Mouse (Mus musculus) heart, embryonic 16.5 days (tissue): ENCODE data around the gene Sall1. TPM values are rescaled to one million over a fixed set of nuclear protein-coding genes. Genes with fewer than 3 reads are reported as not detected.
A peak's percentile ranks its signal among the peaks of the same experiment; 100 is the strongest.

Experiments used
- ATAC-seq: fragments of 200-750 bp; cut with Nextera tagmentation; replicated peaks from 2 replicates; pipeline ENCODE4 v1.8.0; 2017; ENCODE audit warnings: moderate number of reproducible peaks; ENCODE audit not compliant: insufficient read depth, low FRiP score; ENCODE audit errors: extremely low read depth
- H3K27ac ChIP-seq: fragments of 300-500 bp; sonication (generic); 2 replicates; pipeline ENCODE4 v1.5.1; 2014; ENCODE audit warnings: mild to moderate bottlenecking, low read length, control low read depth, moderate library complexity
- H3K27me3 ChIP-seq: fragments of 300-500 bp; sonication (generic); 2 replicates; pipeline ENCODE4 v1.6.1; 2014; ENCODE audit warnings: low read length, mixed read lengths; ENCODE audit not compliant: control insufficient read depth, insufficient read depth
- H3K36me3 ChIP-seq: fragments of 300-500 bp; sonication (generic); 2 replicates; pipeline ENCODE4 v1.6.1; 2014; ENCODE audit not compliant: control insufficient read depth, insufficient read depth
- H3K4me1 ChIP-seq: fragments of 300-500 bp; sonication (generic); 2 replicates; pipeline ENCODE4 v1.6.1; 2014; ENCODE audit warnings: low read length, mixed read lengths; ENCODE audit not compliant: control insufficient read depth, insufficient read depth
- H3K4me2 ChIP-seq: fragments of 300-500 bp; sonication (generic); 2 replicates; pipeline ENCODE4 v1.6.1; 2014; ENCODE audit warnings: low read depth, mild to moderate bottlenecking, control low read depth, low read length
- H3K4me3 ChIP-seq: fragments of 300-500 bp; sonication (generic); 2 replicates; pipeline ENCODE4 v1.5.1; 2014; ENCODE audit warnings: mild to moderate bottlenecking, control low read depth, low read length
- H3K9ac ChIP-seq: fragments of 300-500 bp; sonication (generic); 2 replicates; pipeline ENCODE4 v1.6.1; 2014; ENCODE audit warnings: low read length, control low read depth
- H3K9me3 ChIP-seq: fragments of 300-500 bp; sonication (generic); replicated peaks from 2 replicates; pipeline ENCODE4 v1.6.1; 2016; ENCODE audit warnings: low read length; ENCODE audit not compliant: control insufficient read depth
- WGBS: fragments of 180-500 bp; shearing (Covaris S2); extraction: QIAGEN DNeasy Blood & Tissue Kit; methylation state at CpG from one replicate; pipeline ENCODE4 v1.1.7; 2014; 5-methylcytosine and 5-hydroxymethylcytosine counted together
- polyA plus RNA-seq: library from polyadenylated mRNA; unstranded; fragments of >200 nt; fragmentation: Nextera tagmentation; extraction: Ambion mirVana; gene quantifications from 2 replicates; pipeline ENCODE4 v1.2.1, GENCODE M21; 2015

The Sall1 gene
- polyA plus RNA-seq, 1 experiment from 2014 or later, result 2.8 TPM

DNA sequence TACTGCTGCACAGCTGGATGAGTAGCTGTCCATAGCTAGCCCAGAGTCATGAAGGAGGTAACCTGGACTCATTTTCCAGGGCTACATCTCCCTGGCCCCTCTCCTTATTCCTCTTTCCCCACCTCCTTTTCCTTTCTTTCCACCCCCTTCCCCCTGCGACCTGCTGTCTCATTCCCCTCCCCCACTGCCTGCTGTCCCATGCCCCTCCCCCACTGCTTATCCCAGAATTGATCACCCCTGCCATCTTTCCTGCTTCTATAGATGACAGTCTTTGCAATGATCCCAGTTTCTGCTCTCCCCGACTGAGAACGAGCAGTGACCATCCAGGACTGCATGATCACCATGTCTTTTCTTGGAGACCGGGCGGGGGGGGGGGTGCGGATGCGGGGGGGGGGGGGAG lies 35.2 kb downstream of the Sall1 start:
- Histone ChIP-seq H3K9me3 (peaks cover 3% of the 10 kb centered on the region; the same call in 1 of the 2 replicates), H3K4me1 (peaks cover 2% of the 10 kb centered on the region; the same call in 1 of the 2 replicates), H3K4me3 (no peak overlapping the region), H3K36me3 (no peaks in the 10 kb centered on the region), H3K9ac (no peak overlapping the region), H3K27me3 (peaks cover 42% of the 10 kb centered on the region), H3K4me2 (no peak overlapping the region), H3K27ac (no peak overlapping the region)
- ATAC-seq, result no peak
- 26% methylated on average over 7 of the region's 7 CpGs for WGBS

DNA sequence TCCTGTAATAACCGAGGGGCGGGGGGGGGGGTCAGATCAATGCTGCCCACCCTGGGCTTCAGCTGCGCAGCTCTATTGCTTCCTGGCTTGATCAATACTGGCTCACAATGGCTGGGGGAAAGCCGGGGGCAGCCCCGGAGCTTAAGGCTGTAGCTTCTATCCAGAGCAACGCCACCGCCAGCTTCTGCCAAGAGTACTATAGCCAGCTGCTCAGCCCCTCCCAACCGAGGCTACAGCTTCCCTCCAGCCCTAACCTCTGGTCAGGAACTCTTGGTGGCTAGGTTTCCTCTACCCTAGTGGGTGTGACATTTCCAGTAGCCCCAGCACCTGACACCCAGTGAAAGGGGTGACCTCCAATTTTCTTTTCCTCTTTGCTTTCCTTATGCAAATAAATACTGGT lies 36.8 kb downstream of the Sall1 start:
- Histone ChIP-seq H3K27me3 (peaks cover 43% of the 10 kb centered on the region), H3K4me3 (peak overlapping the region; percentile 23), H3K27ac (no peak overlapping the region), H3K9ac (no peak overlapping the region), H3K4me1 (peaks cover 2% of the 10 kb centered on the region; the same call in 1 of the 2 replicates), H3K4me2 (peak overlapping the region; percentile 90), H3K36me3 (no peaks in the 10 kb centered on the region), H3K9me3 (peaks cover 3% of the 10 kb centered on the region; the same call in 1 of the 2 replicates)
- 3% methylated on average over 8 of the region's 8 CpGs for WGBS
- no peak for ATAC-seq

DNA sequence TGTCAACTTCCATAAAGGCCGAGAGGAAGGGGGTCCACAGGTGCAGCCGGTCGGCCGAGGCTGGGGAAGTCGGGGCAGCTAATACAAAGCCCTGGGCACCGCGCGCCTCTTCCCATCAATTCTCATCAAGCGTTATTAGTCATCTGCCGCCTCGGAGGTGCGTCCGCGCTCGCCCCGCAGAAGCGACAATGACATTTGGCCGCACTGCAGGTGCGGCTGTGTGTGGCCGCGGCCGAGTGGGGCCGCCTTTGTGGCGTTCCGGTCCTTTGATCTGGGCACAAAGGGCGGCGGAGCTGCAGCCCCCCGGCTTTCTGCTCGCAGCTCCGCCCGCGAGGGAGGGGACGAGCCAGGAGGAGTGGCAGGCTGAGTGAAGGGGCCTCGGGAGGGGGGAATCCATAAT lies 37.5 kb downstream of the Sall1 start:
- Histone ChIP-seq H3K9me3 (peaks cover 3% of the 10 kb centered on the region; the same call in 1 of the 2 replicates), H3K4me1 (peaks cover 2% of the 10 kb centered on the region; the same call in 1 of the 2 replicates), H3K27me3 (peaks cover 42% of the 10 kb centered on the region), H3K36me3 (no peaks in the 10 kb centered on the region), H3K4me2 (peak overlapping the region; percentile 90), H3K27ac (no peak overlapping the region), H3K9ac (peak overlapping the region; percentile 55), H3K4me3 (peak overlapping the region; percentile 58)
- no peak for ATAC-seq
- under 1% methylated on average over 34 of the region's 34 CpGs for WGBS

DNA sequence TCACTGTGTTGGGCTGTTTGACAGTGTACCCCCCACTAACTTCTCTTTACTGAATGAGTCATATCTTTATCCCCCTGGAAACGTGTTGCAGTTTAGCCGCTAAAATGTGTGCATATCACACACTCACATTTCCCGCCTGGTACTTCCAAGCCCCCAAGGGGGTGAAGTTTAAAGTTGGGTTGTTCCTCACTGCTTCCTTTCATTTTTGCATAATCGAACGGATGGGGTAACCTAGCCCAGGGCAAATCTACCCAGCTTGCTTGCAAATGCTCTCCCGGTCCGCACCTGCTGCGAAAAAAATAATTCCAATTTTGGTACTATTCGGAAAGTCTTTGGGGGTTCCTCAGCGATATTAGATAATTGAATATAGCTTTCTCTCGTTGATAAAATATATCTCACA lies 38.2 kb downstream of the Sall1 start:
- peak overlapping the region; percentile 90 for H3K4me2 ChIP-seq
- H3K9me3 ChIP-seq, result peaks cover 3% of the 10 kb centered on the region; the same call in 1 of the 2 replicates
- no peaks in the 10 kb centered on the region for H3K36me3 ChIP-seq
- ATAC-seq, result no peak
- H3K27ac ChIP-seq, result no peak overlapping the region
- H3K27me3 ChIP-seq, result peaks cover 45% of the 10 kb centered on the region
- no peak overlapping the region for H3K9ac ChIP-seq
- peaks cover 2% of the 10 kb centered on the region; the same call in 1 of the 2 replicates for H3K4me1 ChIP-seq
- 38% methylated on average over 11 of the region's 11 CpGs for WGBS
- H3K4me3 ChIP-seq, result peak overlapping the region; percentile 58

DNA sequence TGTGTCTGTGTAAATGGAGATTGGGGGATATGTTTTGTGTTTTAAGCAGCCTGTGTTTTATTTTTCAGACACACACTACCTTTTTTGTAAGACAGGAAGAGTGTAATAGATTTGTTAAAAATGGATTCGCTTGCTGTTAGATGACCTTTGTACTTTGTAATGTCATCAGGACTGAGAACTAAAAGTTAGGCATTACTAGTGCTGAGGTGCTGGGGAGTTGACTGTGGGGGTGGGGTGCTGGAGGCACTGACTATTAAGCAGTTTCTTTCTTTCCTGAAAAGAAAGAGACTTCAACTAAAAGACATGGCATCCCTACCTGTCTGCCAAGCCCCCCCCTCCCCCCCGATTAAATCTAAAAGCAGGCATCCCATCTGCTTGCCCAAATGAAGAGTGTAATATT lies 39.9 kb downstream of the Sall1 start:
- Histone ChIP-seq H3K36me3 (no peaks in the 10 kb centered on the region), H3K9me3 (0 out of 2 replicates have a peak, but pooled peaks cover 3% of the 10 kb centered on the region), H3K4me3 (no peak overlapping the region), H3K9ac (no peak overlapping the region), H3K4me2 (no peak overlapping the region), H3K4me1 (peaks cover 2% of the 10 kb centered on the region; the same call in 1 of the 2 replicates), H3K27me3 (peaks cover 45% of the 10 kb centered on the region), H3K27ac (no peak overlapping the region)
- ATAC-seq, result no peak
- 30% methylated on average over 2 of the region's 2 CpGs for WGBS

DNA sequence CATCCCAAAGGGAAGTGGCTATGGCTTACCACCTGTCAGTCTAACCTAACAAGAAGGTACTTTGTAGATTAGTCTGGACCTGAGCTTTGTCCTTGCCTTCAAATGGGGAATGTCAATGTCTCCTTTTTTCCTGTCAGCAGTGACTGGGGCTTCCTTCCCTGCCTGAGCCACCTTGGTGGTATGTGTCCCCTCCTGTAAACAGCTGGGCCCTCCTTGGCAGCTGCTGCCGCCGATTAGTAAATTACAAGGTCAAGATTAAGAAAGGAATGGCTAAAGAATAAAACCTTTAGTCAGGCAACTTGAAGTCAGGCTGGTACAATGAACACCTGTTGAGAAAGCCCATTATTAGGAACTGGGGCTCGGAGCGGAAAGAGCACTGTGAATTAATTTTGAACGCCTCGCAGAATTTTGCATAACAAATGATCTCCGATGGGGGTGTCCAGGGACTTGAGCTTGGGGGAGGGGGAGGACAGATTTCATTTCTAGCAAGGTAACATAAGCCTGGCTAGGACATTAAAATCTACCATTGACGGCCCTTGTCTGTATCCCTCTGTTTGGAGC lies 40.5 kb downstream of the Sall1 start:
- Histone ChIP-seq H3K27me3 (peaks cover 41% of the 10 kb centered on the region), H3K4me3 (no peak overlapping the region), H3K4me2 (no peak overlapping the region), H3K36me3 (no peaks in the 10 kb centered on the region), H3K27ac (no peak overlapping the region), H3K9ac (no peak overlapping the region), H3K9me3 (0 out of 2 replicates have a peak, but pooled peaks cover 3% of the 10 kb centered on the region), H3K4me1 (peaks cover 2% of the 10 kb centered on the region; the same call in 1 of the 2 replicates)
- WGBS, result 52% methylated on average over 8 of the region's 8 CpGs
- ATAC-seq, result no peak

DNA sequence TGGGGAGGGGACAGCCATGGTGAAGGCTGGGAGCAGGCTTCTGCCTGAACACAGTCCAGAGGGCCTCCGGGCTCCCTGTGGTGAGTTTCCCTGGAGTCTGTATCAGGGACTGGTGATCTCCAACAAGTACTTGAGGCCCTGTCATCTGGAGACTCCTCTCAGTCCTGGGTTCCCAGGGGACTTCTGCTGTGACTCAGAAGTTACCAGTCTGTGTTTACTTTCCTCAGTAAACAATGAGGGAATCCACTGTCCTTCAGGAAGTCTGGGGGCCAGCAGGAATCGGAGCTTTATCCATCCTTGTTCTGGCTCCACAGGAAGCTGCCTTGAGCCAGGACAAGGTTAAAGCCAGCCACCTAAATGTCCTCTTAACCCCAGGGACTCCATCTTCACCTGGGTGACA lies 41.8 kb downstream of the Sall1 start:
- Histone ChIP-seq H3K9me3 (0 out of 2 replicates have a peak, but pooled peaks cover 3% of the 10 kb centered on the region), H3K4me3 (no peak overlapping the region), H3K9ac (no peak overlapping the region), H3K4me2 (no peak overlapping the region), H3K27ac (no peak overlapping the region), H3K4me1 (peaks cover 2% of the 10 kb centered on the region; the same call in 1 of the 2 replicates), H3K36me3 (no peaks in the 10 kb centered on the region), H3K27me3 (peaks cover 29% of the 10 kb centered on the region)
- ATAC-seq, result no peak
- 45% methylated on average over 2 of the region's 2 CpGs for WGBS

DNA sequence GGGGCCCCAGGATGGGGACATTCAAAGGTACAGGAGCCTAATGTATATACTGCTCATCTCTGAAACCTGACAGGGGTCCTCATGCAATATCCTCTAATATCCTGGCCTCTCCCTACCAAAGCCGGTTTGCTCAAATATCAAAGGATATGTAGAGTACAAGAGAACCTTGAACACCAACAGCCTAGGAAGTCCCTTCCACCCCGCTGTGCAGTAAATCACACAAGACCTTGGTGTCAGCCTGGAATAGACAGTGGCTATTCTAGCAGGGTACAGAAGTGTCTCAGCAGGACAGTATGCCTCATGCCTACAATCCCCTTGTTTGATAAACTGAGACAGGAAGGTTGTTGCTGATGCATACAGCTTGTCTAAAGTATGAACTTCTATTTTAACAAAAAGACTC lies 46.7 kb downstream of the Sall1 start:
- H3K4me3 ChIP-seq, result no peak overlapping the region
- 90% methylated on average over 2 of the region's 2 CpGs for WGBS
- H3K4me1 ChIP-seq, result no peaks in the 10 kb centered on the region
- ATAC-seq, result no peak
- no peaks in the 10 kb centered on the region for H3K9me3 ChIP-seq
- no peaks in the 10 kb centered on the region for H3K36me3 ChIP-seq
- peaks cover 6% of the 10 kb centered on the region for H3K27me3 ChIP-seq
- H3K9ac ChIP-seq, result no peak overlapping the region
- no peak overlapping the region for H3K27ac ChIP-seq
- no peak overlapping the region for H3K4me2 ChIP-seq

DNA sequence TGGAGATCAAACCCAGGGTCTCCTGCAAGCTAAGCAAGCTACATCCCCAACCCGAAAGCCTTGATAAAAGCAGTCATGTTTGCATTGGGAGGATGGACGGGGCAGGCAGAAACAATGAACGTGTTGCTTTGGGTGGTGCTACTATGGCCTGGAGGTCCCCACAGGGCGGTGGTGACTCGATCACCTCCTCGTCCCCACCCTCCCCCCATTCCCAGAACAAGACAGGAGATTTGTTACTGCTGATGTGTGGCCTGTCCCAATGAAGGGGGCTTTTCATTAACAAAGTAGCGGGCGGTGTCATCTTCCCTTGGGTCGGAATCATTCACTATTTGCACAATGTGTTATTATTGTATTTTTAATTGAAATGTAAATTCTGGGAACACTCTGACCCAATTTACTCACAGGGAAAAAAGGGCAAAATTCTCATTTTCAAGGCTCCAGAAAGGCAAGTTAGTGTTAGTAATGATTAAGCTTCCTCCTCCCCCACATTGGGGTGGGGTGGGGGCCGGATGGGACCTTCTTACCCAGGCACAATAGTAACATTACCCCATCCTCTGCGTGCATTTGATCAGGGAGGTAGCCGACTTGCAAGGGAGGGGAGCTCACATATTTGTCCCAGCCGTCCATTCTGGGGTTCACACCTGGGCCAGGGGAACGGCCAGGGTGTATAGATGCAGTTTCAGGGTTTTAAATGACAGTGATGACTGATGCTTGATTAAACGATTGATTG lies 52.0 kb downstream of the Sall1 start:
- Histone ChIP-seq H3K27me3 (no peaks in the 10 kb centered on the region), H3K4me3 (no peak overlapping the region), H3K4me1 (no peaks in the 10 kb centered on the region), H3K9ac (no peak overlapping the region), H3K27ac (no peak overlapping the region), H3K36me3 (no peaks in the 10 kb centered on the region), H3K9me3 (no peaks in the 10 kb centered on the region), H3K4me2 (no peak overlapping the region)
- WGBS, result 74% methylated on average over 15 of the region's 15 CpGs
- no peak for ATAC-seq
